Mouse (Mus musculus): ENCODE measurements around the gene Fstl3. TPM values are rescaled to one million over a fixed set of nuclear protein-coding genes. Genes with fewer than 3 reads are reported as not detected.

The Fstl3 gene
- total and polyA plus RNA-seq, 2 experiments from 2014 or later: 3.4 to 3.9 TPM

DNA sequence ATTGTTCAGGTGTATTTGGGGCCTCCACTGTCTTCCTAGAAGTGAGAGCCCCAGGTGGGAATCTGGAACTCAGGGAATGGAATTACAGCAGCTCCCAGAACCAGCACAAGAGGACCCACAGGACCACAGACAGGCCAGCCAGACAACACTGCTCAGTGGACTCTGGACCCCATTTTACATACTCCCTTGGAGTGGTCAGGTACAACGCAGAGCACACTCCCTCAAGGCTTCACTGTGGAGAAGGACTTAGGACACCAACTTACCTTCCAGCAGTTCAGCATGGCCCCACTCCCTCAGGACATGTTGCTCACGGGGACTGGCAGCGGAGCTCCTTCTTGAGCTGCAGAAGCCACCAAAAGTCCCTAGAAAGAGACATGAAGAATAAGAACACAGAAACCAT is 31.7 kb upstream of the Fstl3 start:
- Histone ChIP-seq H3K4me2 (ENCODE audit: low read depth, low read length, poor library complexity, severe bottlenecking) (peak overlapping the region; percentile 68), H3K4me3 (ENCODE audit: low read depth, low read length) (0 out of 2 replicates have a peak overlapping the region, but pooled peaks have one; percentile 62), H3K9me3 (ENCODE audit: low read length) (no peaks in the 10 kb centered on the region), H3K4me1 (ENCODE audit: insufficient read depth, low read length) (no peaks in the 10 kb centered on the region), H3K27me3 (ENCODE audit: insufficient read depth, low read length) (no peaks in the 10 kb centered on the region), H3K9ac (replicated peaks; ENCODE audit: low read length, poor library complexity, severe bottlenecking) (no peak overlapping the region), H3K36me3 (ENCODE audit: insufficient read depth, low read length) (peaks cover 35% of the 10 kb centered on the region), H3K27ac (ENCODE audit: low read depth, low read length) (no peak overlapping the region)
- ATAC-seq (ENCODE audit: low FRiP score) (no peak), DNase-seq (ENCODE audit: low spot score) (no peak)
- 87% methylated on average over 3 of the region's 3 CpGs for WGBS
- no peak for TF ChIP-seq CTCF (IDR thresholded peaks at IDR 0.05)

DNA sequence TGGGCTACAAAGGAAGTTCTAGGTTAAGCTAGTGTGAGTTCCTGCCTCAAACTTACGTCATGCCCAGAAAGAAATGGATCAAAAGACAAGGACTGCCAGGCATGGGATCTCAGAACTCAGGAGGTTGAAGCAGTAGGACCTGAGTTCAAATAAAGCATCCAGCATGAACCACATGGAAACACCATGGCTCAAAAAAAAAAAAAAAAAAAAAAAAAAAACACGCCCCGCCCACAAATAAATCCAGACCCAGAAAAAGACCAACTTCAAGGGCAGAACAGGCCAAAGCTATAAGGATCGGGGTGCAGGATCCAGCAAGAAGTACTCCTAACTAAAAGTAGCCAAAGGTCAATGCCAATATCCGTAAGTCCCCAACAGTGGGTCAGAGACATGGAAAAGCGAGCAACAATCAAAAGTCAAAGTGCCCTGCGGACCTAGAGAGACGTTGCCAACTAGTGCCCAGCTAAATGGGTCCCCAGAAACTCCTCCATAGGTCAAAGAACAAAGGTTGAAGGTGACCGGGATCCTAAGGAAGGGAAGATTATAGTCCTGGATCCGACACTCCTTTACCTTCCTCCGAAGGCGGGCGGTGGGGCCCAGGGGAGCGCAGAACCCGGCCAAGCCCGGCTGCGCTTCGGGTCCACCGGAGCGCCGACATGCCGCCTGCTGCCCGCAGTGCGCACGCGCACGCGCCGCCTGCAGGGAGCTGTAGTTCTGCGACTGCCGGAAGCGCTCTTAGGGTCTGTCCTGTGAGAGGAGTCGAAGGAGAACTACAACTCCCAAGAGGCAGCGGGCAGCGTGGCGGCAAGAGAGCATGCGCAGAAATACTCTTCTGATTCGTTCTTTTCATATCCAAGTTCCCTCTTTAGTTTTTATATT is 30.9 kb upstream of the Fstl3 start, which contains the start of gene Polrmt:
TSS of gene Polrmt (minus strand) at position 684 of the 876 bp plus-strand sequence.
- peak; percentile 69 for TF ChIP-seq CTCF (IDR thresholded peaks at IDR 0.05)
- H3K4me1 ChIP-seq (ENCODE audit: insufficient read depth, low read length): no peaks in the 10 kb centered on the region
- peaks cover 28% of the 10 kb centered on the region for H3K36me3 ChIP-seq (ENCODE audit: insufficient read depth, low read length)
- H3K9me3 ChIP-seq (ENCODE audit: low read length): no peaks in the 10 kb centered on the region
- H3K4me3 ChIP-seq (ENCODE audit: low read depth, low read length): peak within 1 kb of the TSS; percentile 62
- H3K4me2 ChIP-seq (ENCODE audit: low read depth, low read length, poor library complexity, severe bottlenecking): peak within 1 kb of the TSS; percentile 68
- H3K27me3 ChIP-seq (ENCODE audit: insufficient read depth, low read length): no peaks in the 10 kb centered on the region
- H3K27ac ChIP-seq (ENCODE audit: low read depth, low read length): peak within 1 kb of the TSS; percentile 32; the same call in 1 of the 2 replicates
- peak; percentile 99 for DNase-seq (ENCODE audit: low spot score)
- WGBS: 2% methylated on average over 37 of the region's 38 CpGs
- peak; percentile 95 for ATAC-seq (ENCODE audit: low FRiP score)
- no peak within 1 kb of the TSS; the same call in 1 of the 2 replicates for H3K9ac ChIP-seq (replicated peaks; ENCODE audit: low read length, poor library complexity, severe bottlenecking)

DNA sequence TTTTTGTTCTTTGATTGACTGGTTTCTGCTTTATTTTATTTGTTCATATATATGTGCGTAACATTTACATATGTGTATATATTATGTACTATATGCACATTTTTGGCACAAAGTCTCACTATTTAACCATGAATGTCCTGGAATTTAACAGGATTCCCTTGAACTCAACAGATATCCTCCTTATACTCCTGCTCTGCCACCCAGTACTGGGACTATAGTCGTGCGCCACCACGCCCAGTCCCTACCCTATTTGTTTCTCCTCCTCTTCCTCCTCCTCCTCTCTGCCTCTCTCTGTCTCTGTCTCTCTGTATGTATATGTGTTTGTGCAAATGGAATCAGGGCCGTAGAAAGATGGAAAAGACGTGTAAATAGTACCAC is 30.3 kb upstream of the Fstl3 start:
- Histone ChIP-seq H3K4me2 (ENCODE audit: low read depth, low read length, poor library complexity, severe bottlenecking) (peak overlapping the region; percentile 68), H3K4me1 (ENCODE audit: insufficient read depth, low read length) (no peaks in the 10 kb centered on the region), H3K27me3 (ENCODE audit: insufficient read depth, low read length) (no peaks in the 10 kb centered on the region), H3K4me3 (ENCODE audit: low read depth, low read length) (peak overlapping the region; percentile 15; the same call in 1 of the 2 replicates), H3K9ac (replicated peaks; ENCODE audit: low read length, poor library complexity, severe bottlenecking) (no peak overlapping the region), H3K27ac (ENCODE audit: low read depth, low read length) (no peak overlapping the region), H3K36me3 (ENCODE audit: insufficient read depth, low read length) (peaks cover 22% of the 10 kb centered on the region), H3K9me3 (ENCODE audit: low read length) (no peaks in the 10 kb centered on the region)
- 29% methylated on average over 6 of the region's 6 CpGs for WGBS
- DNase-seq (ENCODE audit: low spot score): no peak
- TF ChIP-seq CTCF (IDR thresholded peaks at IDR 0.05): no peak
- ATAC-seq (ENCODE audit: low FRiP score): peak; percentile 31; the same call in 1 of the 2 replicates

DNA sequence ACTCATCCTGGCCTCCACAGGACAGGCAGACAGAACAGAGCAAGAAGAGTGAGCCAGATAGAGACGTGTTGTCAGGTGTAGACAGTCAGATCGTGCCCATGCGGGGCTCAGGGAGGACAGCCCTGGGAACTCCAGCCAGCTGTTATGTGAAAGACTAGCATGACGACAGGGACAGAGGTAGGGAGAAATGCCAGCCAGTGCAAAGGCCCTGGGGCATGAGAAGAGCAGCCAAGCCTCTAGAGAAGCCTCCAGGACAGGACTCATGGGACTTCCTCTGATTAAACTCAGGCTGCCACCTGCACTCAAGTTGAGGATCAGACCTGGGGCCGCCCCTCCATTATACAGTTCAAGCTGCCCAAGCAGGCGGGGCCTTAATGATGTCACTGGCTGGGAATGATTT is 28.6 kb upstream of the Fstl3 start:
- TF ChIP-seq CTCF (IDR thresholded peaks at IDR 0.05): no peak
- no peaks in the 10 kb centered on the region for H3K9me3 ChIP-seq (ENCODE audit: low read length)
- no peak for DNase-seq (ENCODE audit: low spot score)
- no peak overlapping the region for H3K4me3 ChIP-seq (ENCODE audit: low read depth, low read length)
- peaks cover 7% of the 10 kb centered on the region for H3K36me3 ChIP-seq (ENCODE audit: insufficient read depth, low read length)
- no peak overlapping the region for H3K9ac ChIP-seq (replicated peaks; ENCODE audit: low read length, poor library complexity, severe bottlenecking)
- no peak for ATAC-seq (ENCODE audit: low FRiP score)
- H3K4me1 ChIP-seq (ENCODE audit: insufficient read depth, low read length): no peaks in the 10 kb centered on the region
- no peak overlapping the region for H3K4me2 ChIP-seq (ENCODE audit: low read depth, low read length, poor library complexity, severe bottlenecking)
- H3K27me3 ChIP-seq (ENCODE audit: insufficient read depth, low read length): no peaks in the 10 kb centered on the region
- no peak overlapping the region for H3K27ac ChIP-seq (ENCODE audit: low read depth, low read length)
- 85% methylated on average over 6 of the region's 6 CpGs for WGBS

DNA sequence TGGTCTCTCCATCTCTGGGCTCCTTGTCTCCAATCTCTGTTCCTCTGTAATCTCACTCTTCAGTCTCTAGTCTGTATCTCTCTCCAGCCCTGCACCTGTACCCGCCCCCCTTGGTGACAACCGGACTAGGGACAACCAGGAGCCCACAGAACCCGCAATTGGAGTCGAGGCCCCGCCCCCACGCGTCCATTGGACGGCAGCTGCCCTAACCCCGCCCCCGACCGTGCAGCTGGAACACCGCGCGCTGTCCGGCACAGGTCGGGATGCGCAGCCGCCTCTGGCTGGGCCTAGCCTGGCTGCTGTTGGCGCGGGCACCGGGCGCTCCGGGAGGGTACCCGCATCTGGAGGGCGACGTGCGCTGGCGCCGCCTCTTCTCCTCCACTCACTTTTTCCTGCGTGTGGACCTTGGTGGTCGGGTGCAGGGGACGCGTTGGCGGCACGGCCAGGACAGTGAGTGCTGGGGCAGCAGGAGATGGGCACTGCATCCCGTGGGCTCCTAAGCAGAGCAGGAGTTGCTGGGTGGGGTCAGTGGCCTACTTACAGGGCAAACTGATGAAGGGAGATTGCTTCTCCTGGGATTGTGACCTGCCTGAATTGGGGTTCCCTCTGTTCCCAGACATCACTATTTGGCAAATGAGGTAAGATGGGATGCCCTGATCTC is 22.1 kb upstream of the Fstl3 start, which contains the start of gene Fgf22:
TSS of gene Fgf22 (plus strand) at position 221 of the 661 bp plus-strand sequence.
- WGBS: under 1% methylated on average over 36 of the region's 36 CpGs
- no peak for TF ChIP-seq CTCF (IDR thresholded peaks at IDR 0.05)
- Histone ChIP-seq H3K4me3 (ENCODE audit: low read depth, low read length) (peak within 1 kb of the TSS; percentile 42), H3K9me3 (ENCODE audit: low read length) (no peaks in the 10 kb centered on the region), H3K36me3 (ENCODE audit: insufficient read depth, low read length) (peaks cover 28% of the 10 kb centered on the region), H3K9ac (replicated peaks; ENCODE audit: low read length, poor library complexity, severe bottlenecking) (peak within 1 kb of the TSS; percentile 51), H3K27me3 (ENCODE audit: insufficient read depth, low read length) (no peaks in the 10 kb centered on the region), H3K4me1 (ENCODE audit: insufficient read depth, low read length) (0 out of 2 replicates have a peak, but pooled peaks cover 3% of the 10 kb centered on the region), H3K27ac (ENCODE audit: low read depth, low read length) (no peak within 1 kb of the TSS), H3K4me2 (ENCODE audit: low read depth, low read length, poor library complexity, severe bottlenecking) (peak within 1 kb of the TSS; percentile 75)
- peak; percentile 84 for ATAC-seq (ENCODE audit: low FRiP score)
- peak; percentile 64 for DNase-seq (ENCODE audit: low spot score)
